In the genomic region with DNA sequence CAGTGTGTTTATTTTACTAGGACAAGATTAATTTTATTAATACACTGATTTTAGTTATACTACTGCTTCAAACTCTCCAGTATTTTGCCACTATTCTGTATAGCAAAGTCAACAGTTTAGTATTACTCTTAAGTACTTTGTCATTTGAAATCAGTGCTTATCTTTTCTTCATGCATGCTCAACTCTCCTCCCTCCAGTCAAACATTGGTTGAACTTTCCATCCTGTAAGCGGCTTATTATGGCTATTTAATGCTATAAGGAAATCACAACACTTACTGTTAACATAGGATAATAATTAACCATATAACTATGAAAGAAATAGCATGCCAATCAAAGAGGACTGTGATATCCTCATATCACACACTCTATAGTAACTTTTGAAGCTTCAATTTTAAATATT, we compare ENCODE assay signal across 41 mouse cellular contexts. TPM values are rescaled to one million over a fixed set of nuclear protein-coding genes. Genes with fewer than 3 reads are reported as not detected.
"Had no signal": no experiment of that assay in that cellular context is flagged by ENCODE, and none has a peak within 500 bp of the region (broad histone marks: within the 10 kb centered on the region; RNA-seq: fewer than 3 reads in every experiment).

No protein-coding gene starts in this region.

- ATAC-seq: liver, embryonic 12.5 days; liver, postnatal 0 days; lung, postnatal 0 days; midbrain, embryonic 13.5 days; midbrain, embryonic 15.5 days; midbrain, embryonic 16.5 days had no signal

- H3K4me1 ChIP-seq: limb, embryonic 10.5 days; limb, embryonic 12.5 days; limb, embryonic 13.5 days; limb, embryonic 15.5 days; liver, embryonic 12.5 days; liver, embryonic 13.5 days; liver, embryonic 15.5 days; lung, embryonic 15.5 days; megakaryocyte, embryonic 14.5 days; midbrain, embryonic 10.5 days; midbrain, embryonic 12.5 days; midbrain, embryonic 13.5 days; midbrain, embryonic 15.5 days had no signal

- H3K36me3 ChIP-seq: limb, embryonic 10.5 days; limb, embryonic 12.5 days; limb, embryonic 13.5 days; limb, embryonic 15.5 days; liver, embryonic 12.5 days; liver, embryonic 13.5 days; liver, embryonic 15.5 days; lung, embryonic 15.5 days; midbrain, embryonic 10.5 days; midbrain, embryonic 12.5 days; midbrain, embryonic 13.5 days; midbrain, embryonic 15.5 days had no signal

- H3K9ac ChIP-seq: limb, embryonic 12.5 days; limb, embryonic 13.5 days; limb, embryonic 15.5 days; liver, embryonic 12.5 days; liver, embryonic 13.5 days; liver, embryonic 14.5 days; liver, embryonic 15.5 days; liver, postnatal 0 days; lung, embryonic 14.5 days; lung, embryonic 15.5 days; midbrain, embryonic 12.5 days; midbrain, embryonic 13.5 days; midbrain, embryonic 15.5 days had no signal

- H3K4me2 ChIP-seq: limb, embryonic 12.5 days; limb, embryonic 13.5 days; limb, embryonic 15.5 days; liver, embryonic 11.5 days; liver, embryonic 12.5 days; liver, embryonic 13.5 days; liver, embryonic 15.5 days; lung, embryonic 14.5 days; lung, embryonic 15.5 days; midbrain, embryonic 11.5 days; midbrain, embryonic 12.5 days; midbrain, embryonic 13.5 days; midbrain, embryonic 15.5 days had no signal

- H3K4me3 ChIP-seq: limb, embryonic 10.5 days; limb, embryonic 12.5 days; limb, embryonic 13.5 days; limb, embryonic 15.5 days; liver, embryonic 12.5 days; liver, embryonic 13.5 days; liver, embryonic 15.5 days; lung, embryonic 15.5 days; megakaryocyte, embryonic 14.5 days; midbrain, embryonic 10.5 days; midbrain, embryonic 12.5 days; midbrain, embryonic 13.5 days; midbrain, embryonic 15.5 days; myocyte had no signal

- H3K9me3 ChIP-seq: limb, embryonic 10.5 days; limb, embryonic 12.5 days; limb, embryonic 13.5 days; limb, embryonic 15.5 days; liver, embryonic 12.5 days; liver, embryonic 13.5 days; liver, embryonic 15.5 days; lung, embryonic 15.5 days; megakaryocyte, embryonic 14.5 days; midbrain, embryonic 10.5 days; midbrain, embryonic 12.5 days; midbrain, embryonic 13.5 days; midbrain, embryonic 15.5 days had no signal

- H3K27ac ChIP-seq: limb, embryonic 10.5 days; limb, embryonic 12.5 days; limb, embryonic 13.5 days; limb, embryonic 15.5 days; liver, embryonic 12.5 days; liver, embryonic 13.5 days; liver, embryonic 14.5 days; liver, embryonic 15.5 days; lung, embryonic 15.5 days; macrophage; midbrain, embryonic 10.5 days; midbrain, embryonic 12.5 days; midbrain, embryonic 13.5 days; midbrain, embryonic 15.5 days had no signal

- DNase-seq: left cerebral cortex, postnatal 4 days; liver; liver, embryonic 13.5 days; liver, postnatal 0 days; lung, adult 18-20 months; lung, adult 2 months; lung, embryonic 14.5 days; lung, postnatal 10 days; lung, postnatal 14 days; lung, postnatal 36 days; lung, postnatal 4 days; midbrain, embryonic 14.5 days had no signal

- H3K27me3 ChIP-seq: limb, embryonic 12.5 days; limb, embryonic 13.5 days; limb, embryonic 15.5 days; liver, embryonic 12.5 days; liver, embryonic 13.5 days; liver, embryonic 15.5 days; lung, embryonic 15.5 days; megakaryocyte, embryonic 14.5 days; midbrain, embryonic 12.5 days; midbrain, embryonic 13.5 days; midbrain, embryonic 15.5 days had no signal

RNA-seq across cellular contexts. Expression of gene Pof1b, which starts 57.5 kb away (rescaled TPM):
- total RNA-seq: left cerebral cortex, postnatal 10 days; left cerebral cortex, postnatal 14 days; left cerebral cortex, postnatal 25 days; left cerebral cortex, postnatal 36 days; left cerebral cortex, postnatal 4 days; megakaryocyte progenitor cell, adult 5-6 weeks; megakaryocyte, adult 5-6 weeks; megakaryocyte-erythroid progenitor cell, adult 5-6 weeks; monocyte, adult 5-6 weeks had no signal
- polyA plus RNA-seq: liver, adult 2 months; liver, embryonic 11.5 days; liver, embryonic 12.5 days; liver, embryonic 15.5 days; liver, embryonic 16.5 days; liver, postnatal 0 days; macrophage; myocyte had no signal
